Mouse (Mus musculus) forebrain, embryonic 14.5 days (tissue): ENCODE results near the gene Elk3. TPM values are rescaled to one million over a fixed set of nuclear protein-coding genes. Genes with fewer than 3 reads are reported as not detected.

Experiments used
- ATAC-seq: fragments of 200-750 bp; cut with Nextera tagmentation; 2 replicates; pipeline ENCODE4 v1.8.0; 2017; ENCODE audit warnings: mild to moderate bottlenecking, moderate library complexity
- DNase-seq: peaks from one replicate; pipeline ENCODE4 v3.0.0-alpha.2; 2015; ENCODE audit warnings: low spot score
- H3K27ac ChIP-seq: fragments of 300-500 bp; sonication (generic); 2 replicates; pipeline ENCODE4 v1.5.1; 2014; ENCODE audit warnings: low read depth, mild to moderate bottlenecking, control low read depth, low read length, moderate library complexity
- H3K27me3 ChIP-seq: fragments of 300-500 bp; sonication (generic); replicated peaks from 2 replicates; pipeline ENCODE4 v1.6.1; 2014; ENCODE audit warnings: low read length, control low read depth, mixed read lengths; ENCODE audit not compliant: control insufficient read depth, insufficient read depth
- H3K36me3 ChIP-seq: fragments of 300-500 bp; sonication (generic); 2 replicates; pipeline ENCODE4 v1.6.1; 2014; ENCODE audit warnings: low read length, control low read depth; ENCODE audit not compliant: control insufficient read depth, insufficient read depth
- H3K4me1 ChIP-seq: fragments of 300-500 bp; sonication (generic); 2 replicates; pipeline ENCODE4 v1.6.1; 2014; ENCODE audit warnings: antibody characterized with exemption, low read length, control low read depth; ENCODE audit not compliant: control insufficient read depth, insufficient read depth
- H3K4me2 ChIP-seq: fragments of 300-500 bp; sonication (generic); 2 replicates; pipeline ENCODE4 v1.6.1; 2014; ENCODE audit warnings: mild to moderate bottlenecking, control low read depth, low read length
- H3K4me3 ChIP-seq: fragments of 300-500 bp; sonication (generic); 2 replicates; pipeline ENCODE4 v1.5.1; 2014; ENCODE audit warnings: low read depth, low read length, control low read depth
- H3K9ac ChIP-seq: fragments of 300-500 bp; sonication (generic); 2 replicates; pipeline ENCODE4 v1.6.1; 2014; ENCODE audit warnings: mild to moderate bottlenecking, low read length, control low read depth, moderate library complexity
- H3K9me3 ChIP-seq: fragments of 300-500 bp; sonication (generic); replicated peaks from 2 replicates; pipeline ENCODE4 v1.6.1; 2016; ENCODE audit warnings: low read length, control low read depth, mixed read lengths; ENCODE audit not compliant: control insufficient read depth
- WGBS: fragments of 180-500 bp; shearing (Covaris S2); extraction: QIAGEN DNeasy Blood & Tissue Kit; methylation state at CpG from one replicate; pipeline ENCODE4 v1.1.7; 2014; 5-methylcytosine and 5-hydroxymethylcytosine counted together
- polyA plus RNA-seq: library from polyadenylated mRNA; unstranded; fragments of >200 nt; fragmentation: Nextera tagmentation; extraction: Ambion mirVana; gene quantifications from 2 replicates; pipeline ENCODE4 v1.2.1, GENCODE M21; 2014

Gene Elk3
- polyA plus RNA-seq, 1 experiment from 2014 or later: 7.0 TPM

GRCm38 (mm10) chr10:93353545-93354326 is 42.8 kb upstream of the Elk3 start:
- Histone ChIP-seq H3K4me1 (no peaks in the 10 kb centered on the region), H3K4me2 (no peak overlapping the region), H3K9ac (no peak overlapping the region), H3K36me3 (no peaks in the 10 kb centered on the region), H3K4me3 (no peak overlapping the region), H3K9me3 (no peaks in the 10 kb centered on the region), H3K27me3 (no peaks in the 10 kb centered on the region), H3K27ac (no peak overlapping the region)
- DNase-seq (no peak), ATAC-seq (no peak)
- 92% methylated on average over 10 of the region's 10 CpGs for WGBS

GRCm38 (mm10) chr10:93347918-93348505 is 37.1 kb upstream of the Elk3 start:
- DNase-seq: no peak
- Histone ChIP-seq H3K4me2 (no peak overlapping the region), H3K27me3 (no peaks in the 10 kb centered on the region), H3K9ac (no peak overlapping the region), H3K4me1 (no peaks in the 10 kb centered on the region), H3K9me3 (no peaks in the 10 kb centered on the region), H3K4me3 (no peak overlapping the region), H3K36me3 (no peaks in the 10 kb centered on the region), H3K27ac (no peak overlapping the region)
- 77% methylated on average over 14 of the region's 14 CpGs for WGBS
- ATAC-seq: no peak

GRCm38 (mm10) chr10:93347387-93347786 is 36.5 kb upstream of the Elk3 start:
- H3K27me3 ChIP-seq: no peaks in the 10 kb centered on the region
- no peak for ATAC-seq
- no peaks in the 10 kb centered on the region for H3K36me3 ChIP-seq
- WGBS: 68% methylated on average over 7 of the region's 7 CpGs
- no peaks in the 10 kb centered on the region for H3K9me3 ChIP-seq
- no peak overlapping the region for H3K27ac ChIP-seq
- no peaks in the 10 kb centered on the region for H3K4me1 ChIP-seq
- no peak overlapping the region for H3K4me3 ChIP-seq
- DNase-seq: no peak
- no peak overlapping the region for H3K4me2 ChIP-seq
- no peak overlapping the region for H3K9ac ChIP-seq

GRCm38 (mm10) chr10:93346208-93346936 is 35.4 kb upstream of the Elk3 start:
- no peak overlapping the region for H3K9ac ChIP-seq
- WGBS: 78% methylated on average over 9 of the region's 9 CpGs

GRCm38 (mm10) chr10:93345497-93345896 is 34.6 kb upstream of the Elk3 start:
- ATAC-seq (no peak), DNase-seq (no peak)
- 92% methylated on average over 2 of the region's 2 CpGs for WGBS

More at GRCm38 (mm10) chr10:93346208-93346936, 35.4 kb upstream of the Elk3 start:
- ATAC-seq: no peak
- Histone ChIP-seq H3K36me3 (no peaks in the 10 kb centered on the region), H3K27ac (no peak overlapping the region), H3K4me1 (no peaks in the 10 kb centered on the region), H3K27me3 (no peaks in the 10 kb centered on the region), H3K4me3 (no peak overlapping the region), H3K9me3 (no peaks in the 10 kb centered on the region), H3K4me2 (no peak overlapping the region)
- no peak for DNase-seq

GRCm38 (mm10) chr10:93343469-93343868 is 32.5 kb upstream of the Elk3 start:
- no peaks in the 10 kb centered on the region for H3K36me3 ChIP-seq
- no peak overlapping the region for H3K4me2 ChIP-seq
- WGBS: 92% methylated on average over 6 of the region's 6 CpGs
- no peaks in the 10 kb centered on the region for H3K27me3 ChIP-seq
- H3K9me3 ChIP-seq: no peaks in the 10 kb centered on the region
- H3K4me3 ChIP-seq: no peak overlapping the region
- H3K4me1 ChIP-seq: no peaks in the 10 kb centered on the region
- no peak for ATAC-seq
- no peak overlapping the region for H3K9ac ChIP-seq
- no peak for DNase-seq
- no peak overlapping the region for H3K27ac ChIP-seq

More at GRCm38 (mm10) chr10:93345497-93345896, 34.6 kb upstream of the Elk3 start:
- Histone ChIP-seq H3K27me3 (no peaks in the 10 kb centered on the region), H3K27ac (no peak overlapping the region), H3K4me1 (no peaks in the 10 kb centered on the region), H3K9ac (no peak overlapping the region), H3K9me3 (no peaks in the 10 kb centered on the region), H3K4me3 (no peak overlapping the region), H3K36me3 (no peaks in the 10 kb centered on the region), H3K4me2 (no peak overlapping the region)

GRCm38 (mm10) chr10:93342986-93343385 is 32.1 kb upstream of the Elk3 start:
- Histone ChIP-seq H3K9ac (no peak overlapping the region), H3K4me2 (no peak overlapping the region), H3K36me3 (no peaks in the 10 kb centered on the region), H3K27ac (no peak overlapping the region), H3K27me3 (no peaks in the 10 kb centered on the region), H3K4me3 (no peak overlapping the region), H3K9me3 (no peaks in the 10 kb centered on the region), H3K4me1 (no peaks in the 10 kb centered on the region)
- ATAC-seq: no peak
- no peak for DNase-seq
- WGBS: 85% methylated on average over 3 of the region's 3 CpGs

GRCm38 (mm10) chr10:93338526-93338925 is 27.6 kb upstream of the Elk3 start:
- WGBS: 93% methylated on average over 5 of the region's 5 CpGs
- H3K9ac ChIP-seq: no peak overlapping the region
- no peak for ATAC-seq

More at GRCm38 (mm10) chr10:93338526-93338925, 27.6 kb upstream of the Elk3 start:
- Histone ChIP-seq H3K4me3 (no peak overlapping the region), H3K27me3 (no peaks in the 10 kb centered on the region), H3K9me3 (no peaks in the 10 kb centered on the region), H3K27ac (no peak overlapping the region), H3K4me1 (no peaks in the 10 kb centered on the region), H3K36me3 (no peaks in the 10 kb centered on the region), H3K4me2 (no peak overlapping the region)
- DNase-seq: no peak
